Mouse (Mus musculus): ENCODE measurements around the gene Tipin.
"Not testable (repeated sequence)": the region's sequence is repeated elsewhere in the genome, so short reads cannot be mapped to it uniquely, and the experiment has no call there.

The Tipin gene

GRCm38 (mm10) chr9:64281105-64281780, at the start of gene Tipin:
Tipin (plus strand) TSS chr9:64281581.
- peak; percentile 99 for DNase-seq (ENCODE audit: extremely low spot score, low spot score)

- DNase-seq (ENCODE audit: extremely low spot score, low spot score): no peak
These were observed 49.7 kb upstream of the Tipin start for GRCm38 (mm10) chr9:64231674-64232073.

GRCm38 (mm10) chr9:64232257-64232957, 49.0 kb upstream of the Tipin start:
- DNase-seq (ENCODE audit: extremely low spot score, low spot score): no peak

DNA sequence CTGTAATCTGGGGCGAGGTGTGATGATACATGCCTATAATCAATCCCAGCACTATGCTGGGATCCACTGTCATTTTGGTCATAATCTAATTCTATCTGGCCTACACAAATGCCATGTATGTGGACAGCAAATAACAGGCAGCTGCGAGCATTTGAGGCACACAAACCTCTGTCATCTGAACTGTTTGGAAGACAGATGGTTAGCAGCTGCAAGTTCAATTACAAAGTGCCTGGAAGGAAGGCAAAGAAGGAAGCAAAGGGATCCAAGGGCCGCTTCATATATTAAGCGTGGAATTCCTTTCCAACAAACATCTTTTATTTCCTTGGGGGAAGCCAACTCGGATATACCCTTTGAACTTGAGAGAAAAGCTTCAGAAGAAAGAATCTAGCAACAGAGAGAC, 47.7 kb upstream of the Tipin start:
- peak; percentile 37 for DNase-seq (ENCODE audit: extremely low spot score, low spot score)

GRCm38 (mm10) chr9:64234768-64235435, 46.5 kb upstream of the Tipin start, which contains the start of gene Uchl4:
Uchl4 (plus strand) TSS chr9:64235201.
- DNase-seq (ENCODE audit: extremely low spot score, low spot score): no peak

GRCm38 (mm10) chr9:64236056-64236455, 45.3 kb upstream of the Tipin start:
- no peak for DNase-seq (ENCODE audit: extremely low spot score, low spot score)

DNA sequence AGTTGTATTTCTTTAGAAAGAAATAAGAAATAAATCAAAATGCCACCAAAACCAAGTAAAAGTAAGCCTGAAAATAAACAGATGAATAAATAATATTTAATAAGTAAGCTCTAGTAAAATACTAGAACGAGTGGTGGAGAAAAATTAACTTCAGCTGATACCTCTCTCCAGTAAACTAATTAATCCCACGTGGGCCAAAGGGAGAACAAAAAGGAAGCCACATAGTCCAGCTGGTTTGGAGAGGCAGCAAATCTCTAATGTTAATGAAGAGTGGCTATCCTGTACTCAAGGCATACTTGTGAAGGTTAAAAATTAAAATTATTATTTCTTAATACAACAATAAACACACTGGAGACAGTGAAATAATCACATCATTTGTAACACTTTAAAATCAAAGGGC, 41.3 kb upstream of the Tipin start:
- DNase-seq (ENCODE audit: extremely low spot score, low spot score): no peak

GRCm38 (mm10) chr9:64240681-64241080, 40.7 kb upstream of the Tipin start:
- DNase-seq (ENCODE audit: extremely low spot score, low spot score): peak; percentile 49

DNA sequence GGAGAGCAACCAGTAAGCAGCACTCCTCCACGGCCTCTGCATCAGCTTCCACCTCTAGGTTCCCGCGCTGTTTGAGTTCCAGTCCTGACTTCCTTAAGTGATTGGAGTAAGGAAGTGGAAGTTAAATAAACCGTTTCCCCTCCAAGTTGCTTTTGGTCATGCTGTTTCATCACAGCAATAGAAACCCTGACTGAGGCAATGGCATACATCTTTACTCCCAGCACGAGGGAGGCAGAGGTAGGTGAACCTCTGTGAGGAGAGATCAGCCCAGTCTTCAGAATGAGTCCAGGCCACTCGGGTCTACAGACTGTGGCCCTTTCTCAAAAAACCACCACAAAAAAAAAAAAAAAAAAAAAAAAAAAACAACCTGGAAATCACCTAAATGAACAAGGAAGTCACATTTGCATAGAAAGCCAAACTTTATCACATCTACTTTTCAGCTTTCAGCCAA, 39.0 kb upstream of the Tipin start:
- DNase-seq (ENCODE audit: extremely low spot score, low spot score): no peak

- DNase-seq (ENCODE audit: extremely low spot score, low spot score): no peak
These were observed 32.0 kb upstream of the Tipin start for GRCm38 (mm10) chr9:64249371-64249770.

GRCm38 (mm10) chr9:64250111-64250730, 31.2 kb upstream of the Tipin start:
- no peak for DNase-seq (ENCODE audit: extremely low spot score, low spot score)

GRCm38 (mm10) chr9:64252591-64253020, 28.8 kb upstream of the Tipin start:
- peak; percentile 54 for DNase-seq (ENCODE audit: extremely low spot score, low spot score)

- peak; percentile 100 for DNase-seq (ENCODE audit: extremely low spot score, low spot score)
These were observed 28.1 kb upstream of the Tipin start, which contains the start of gene Map2k1 for GRCm38 (mm10) chr9:64253021-64253904. Map2k1 (minus strand) TSS chr9:64253631.

- DNase-seq (ENCODE audit: extremely low spot score, low spot score): no peak
These were observed 26.0 kb upstream of the Tipin start for GRCm38 (mm10) chr9:64255422-64255821.

DNA sequence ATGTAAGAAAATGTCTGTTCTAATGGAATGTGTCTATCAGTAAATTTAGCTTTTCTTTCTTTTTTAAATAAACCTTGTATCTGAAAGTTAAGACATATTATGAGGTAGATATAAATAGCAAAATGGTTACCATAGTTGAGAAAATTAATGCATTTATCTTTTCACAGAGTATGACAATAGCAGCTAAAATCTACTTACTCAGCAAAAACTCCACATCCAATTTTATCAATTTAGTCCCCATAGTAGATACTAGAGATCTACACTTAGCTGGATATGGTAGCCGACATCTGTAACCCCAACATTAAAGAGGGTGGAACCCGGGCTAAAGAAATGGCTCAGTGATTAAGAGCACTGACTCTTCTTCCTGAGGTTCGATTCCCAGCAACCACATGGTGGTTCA, 25.2 kb upstream of the Tipin start:
- DNase-seq (ENCODE audit: extremely low spot score, low spot score): no peak

DNA sequence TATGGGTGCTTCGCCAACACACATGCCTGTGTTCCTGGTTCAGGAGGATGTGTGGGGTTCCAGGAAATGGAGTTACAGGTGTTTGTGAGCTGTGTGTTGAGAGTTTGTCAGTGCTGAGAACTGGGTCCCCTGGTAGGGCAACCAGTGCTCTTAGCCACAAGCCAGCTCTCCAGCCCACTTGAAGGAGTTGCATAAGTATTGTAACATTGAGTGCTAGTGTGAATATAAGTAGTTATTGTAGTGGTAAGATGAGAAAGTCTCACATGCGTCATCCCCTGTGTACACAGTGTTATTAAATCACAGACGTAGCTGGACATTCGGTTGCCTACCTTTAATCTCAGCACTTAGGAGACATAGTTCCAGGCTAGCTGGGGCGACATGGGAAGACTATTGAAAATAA, 21.5 kb upstream of the Tipin start:
- DNase-seq (ENCODE audit: extremely low spot score, low spot score): no peak

DNA sequence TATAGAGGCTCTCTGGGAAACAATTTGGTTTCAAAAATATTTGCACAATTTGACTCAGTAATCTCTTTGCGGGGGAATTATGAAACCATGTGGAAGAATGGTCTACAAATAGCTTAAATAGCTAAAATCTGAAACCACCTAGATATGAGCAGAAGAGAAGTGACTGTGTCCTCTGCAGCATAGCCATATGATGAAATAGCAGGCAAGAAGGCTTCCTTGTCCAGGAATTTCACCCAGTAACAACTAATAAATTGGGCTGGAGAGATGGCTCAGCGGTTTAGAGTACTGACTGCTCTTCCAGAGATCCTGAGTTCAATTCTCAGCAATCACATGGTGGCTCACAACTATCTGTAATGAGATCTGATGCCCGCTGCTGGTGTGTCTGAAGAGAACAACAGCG, 20.4 kb upstream of the Tipin start:
- DNase-seq (ENCODE audit: extremely low spot score, low spot score): no peak

GRCm38 (mm10) chr9:64264813-64265212, 16.6 kb upstream of the Tipin start:
- DNase-seq (ENCODE audit: extremely low spot score, low spot score): no peak

DNA sequence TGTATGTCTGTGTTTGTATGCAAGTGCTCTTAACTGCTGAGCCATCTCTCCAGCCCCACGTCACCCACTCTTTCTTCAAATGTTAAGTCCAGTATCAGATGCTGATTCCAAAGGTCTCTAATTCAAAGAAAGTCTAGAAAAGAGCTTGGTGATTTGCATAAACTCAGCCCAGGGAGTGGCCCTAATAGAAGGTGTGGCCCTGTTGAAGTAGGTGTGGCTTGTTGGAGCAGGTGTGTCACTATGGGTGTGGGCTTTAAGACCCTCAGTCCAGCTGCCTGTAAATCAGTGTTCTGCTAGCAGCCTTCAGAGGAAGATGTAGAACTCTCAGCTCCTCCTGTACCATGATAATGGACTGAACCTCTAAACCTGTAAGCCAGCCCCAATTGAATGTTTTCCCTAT, 14.2 kb upstream of the Tipin start:
- no peak for DNase-seq (ENCODE audit: extremely low spot score, low spot score)

GRCm38 (mm10) chr9:64268196-64268595, 13.2 kb upstream of the Tipin start:
- no peak for DNase-seq (ENCODE audit: extremely low spot score, low spot score)

DNA sequence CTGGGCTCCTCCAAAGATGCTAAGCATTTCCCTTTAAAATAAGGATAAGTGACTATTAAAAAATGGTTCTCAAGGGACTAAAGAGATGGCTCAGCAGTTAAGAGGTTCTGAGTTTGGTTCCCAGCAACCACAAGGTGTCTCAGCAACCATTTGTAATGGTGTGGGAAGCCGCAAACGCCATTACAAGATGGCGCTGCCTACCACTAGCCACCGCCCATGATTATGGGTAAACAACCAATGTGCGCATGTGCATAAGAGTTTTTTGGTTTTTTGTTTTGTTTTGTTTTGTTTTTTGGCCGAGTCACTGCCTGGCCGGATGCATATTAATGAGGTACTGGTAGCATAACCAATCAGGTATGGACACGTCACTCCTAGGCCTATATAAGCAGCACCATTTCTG, 12.5 kb upstream of the Tipin start:
- DNase-seq (ENCODE audit: extremely low spot score, low spot score): not testable (repeated sequence)
